Mouse (Mus musculus): ENCODE measurements around the gene Zfp618. TPM values are rescaled to one million over a fixed set of nuclear protein-coding genes. Genes with fewer than 3 reads are reported as not detected.

The Zfp618 gene
- polyA plus RNA-seq, 1 experiment from 2014 or later = 2.1 TPM

DNA sequence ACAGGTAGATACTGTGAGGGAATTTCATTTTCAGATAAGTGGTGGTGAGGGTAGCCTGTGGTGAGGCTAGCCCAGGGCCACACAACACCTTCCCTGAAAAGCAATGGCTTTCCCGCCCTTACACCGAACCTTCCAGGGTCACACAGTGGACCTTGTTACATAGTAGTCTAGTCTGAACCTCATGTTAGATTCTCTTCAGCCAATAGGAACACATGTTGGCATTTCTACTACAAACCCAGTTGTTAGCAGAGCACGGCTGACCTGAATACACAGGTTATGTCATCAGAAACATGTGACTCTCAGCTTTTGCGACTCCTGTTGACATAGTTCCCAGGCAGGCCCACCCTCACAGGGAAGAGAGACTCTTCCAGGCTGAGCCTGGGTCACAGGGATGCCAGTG lies 33.9 kb downstream of the Zfp618 start:
- no peak overlapping the region for H3K9ac ChIP-seq
- H3K27ac ChIP-seq = peak overlapping the region; percentile 75
- no peak overlapping the region for H3K4me2 ChIP-seq
- WGBS (ENCODE audit: insufficient replicate concordance) = 65% methylated on average over 4 of the region's 4 CpGs
- no peak overlapping the region for H3K4me3 ChIP-seq (replicated peaks)
- ATAC-seq (ENCODE audit: low read depth) (peak; percentile 68), DNase-seq (no peak)
- H3K36me3 ChIP-seq = no peaks in the 10 kb centered on the region
- peaks cover 26% of the 10 kb centered on the region for H3K4me1 ChIP-seq (replicated peaks)
- H3K9me3 ChIP-seq (replicated peaks) = no peaks in the 10 kb centered on the region
- no peaks in the 10 kb centered on the region for H3K27me3 ChIP-seq

DNA sequence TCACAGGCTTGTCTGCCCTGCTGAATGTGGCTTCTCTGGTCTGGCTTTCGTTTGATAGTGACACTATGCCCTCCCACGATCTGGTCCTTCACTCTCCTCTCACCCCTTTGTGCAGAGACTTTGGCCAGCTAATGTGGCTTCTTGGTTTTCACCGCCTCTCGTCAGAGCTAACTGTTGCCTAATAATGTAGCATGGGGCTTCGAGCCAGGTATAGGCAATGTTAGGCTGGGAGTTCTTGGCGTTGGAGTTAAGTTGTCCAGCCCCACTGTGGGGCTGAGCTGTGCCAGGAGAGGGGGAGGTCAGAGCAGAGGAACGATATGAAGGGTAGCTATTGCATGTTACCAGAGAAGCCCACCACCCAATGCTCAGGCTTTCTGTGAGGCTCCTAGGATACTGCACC lies 34.5 kb downstream of the Zfp618 start:
- DNase-seq = no peak
- no peak overlapping the region for H3K27ac ChIP-seq
- H3K9ac ChIP-seq = no peak overlapping the region
- 52% methylated on average over 7 of the region's 7 CpGs for WGBS (ENCODE audit: insufficient replicate concordance)
- no peak overlapping the region for H3K4me2 ChIP-seq
- ATAC-seq (ENCODE audit: low read depth) = no peak; the same call in 1 of the 2 replicates
- no peaks in the 10 kb centered on the region for H3K27me3 ChIP-seq
- no peaks in the 10 kb centered on the region for H3K36me3 ChIP-seq
- H3K9me3 ChIP-seq (replicated peaks) = no peaks in the 10 kb centered on the region
- H3K4me3 ChIP-seq (replicated peaks) = no peak overlapping the region
- H3K4me1 ChIP-seq (replicated peaks) = peaks cover 30% of the 10 kb centered on the region

DNA sequence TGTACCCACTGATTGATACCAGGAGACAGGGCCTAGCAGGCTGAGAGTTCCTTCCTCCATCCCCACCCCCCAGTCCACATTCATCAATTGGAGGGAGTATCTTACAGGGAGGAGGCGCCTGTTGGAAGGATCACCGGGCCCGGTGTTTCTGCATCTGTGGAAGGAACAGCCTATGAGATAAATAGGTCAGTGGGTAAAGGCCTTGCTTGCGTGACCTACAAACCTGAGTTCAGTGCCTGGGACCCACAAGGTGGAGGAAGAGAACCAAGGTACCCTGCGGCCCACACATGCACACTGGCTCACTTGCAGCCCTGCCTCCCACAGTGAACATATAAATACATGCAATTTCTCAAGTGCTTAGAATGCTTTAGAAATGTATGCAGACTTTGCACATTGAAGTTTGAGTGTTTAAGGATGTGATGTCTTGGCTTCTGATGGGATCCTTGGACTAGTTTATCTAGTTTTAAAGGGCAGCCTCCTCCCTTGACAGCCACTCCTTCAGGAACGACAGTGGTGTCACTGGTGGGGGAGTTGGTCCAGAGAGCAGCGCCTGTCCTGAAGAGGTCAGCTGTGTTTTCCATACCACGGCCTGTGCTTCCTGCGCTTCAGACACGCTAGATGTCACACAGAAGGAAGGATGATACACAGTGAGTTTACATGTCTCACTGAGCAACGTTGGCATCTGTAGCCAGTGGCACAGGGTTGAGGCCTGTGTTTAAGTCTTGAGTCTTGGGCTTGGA lies 35.1 kb downstream of the Zfp618 start:
- Histone ChIP-seq H3K9ac (no peak overlapping the region), H3K4me2 (no peak overlapping the region), H3K4me3 (replicated peaks) (no peak overlapping the region), H3K4me1 (replicated peaks) (peaks cover 34% of the 10 kb centered on the region), H3K9me3 (replicated peaks) (no peaks in the 10 kb centered on the region), H3K36me3 (no peaks in the 10 kb centered on the region), H3K27me3 (no peaks in the 10 kb centered on the region), H3K27ac (no peak overlapping the region)
- ATAC-seq (ENCODE audit: low read depth) (no peak), DNase-seq (no peak)
- WGBS (ENCODE audit: insufficient replicate concordance) = 63% methylated on average over 11 of the region's 11 CpGs

GRCm38 (mm10) chr4:63002386-63002785 lies 37.0 kb downstream of the Zfp618 start:
- no peak overlapping the region for H3K9ac ChIP-seq
- no peaks in the 10 kb centered on the region for H3K36me3 ChIP-seq
- ATAC-seq (ENCODE audit: low read depth) (no peak), DNase-seq (no peak)
- no peaks in the 10 kb centered on the region for H3K9me3 ChIP-seq (replicated peaks)
- H3K4me1 ChIP-seq (replicated peaks) = peaks cover 43% of the 10 kb centered on the region
- WGBS (ENCODE audit: insufficient replicate concordance) = 59% methylated on average over 1 of the region's 1 CpGs
- H3K27me3 ChIP-seq = no peaks in the 10 kb centered on the region
- H3K4me2 ChIP-seq = no peak overlapping the region
- no peak overlapping the region for H3K4me3 ChIP-seq (replicated peaks)
- H3K27ac ChIP-seq = no peak overlapping the region

DNA sequence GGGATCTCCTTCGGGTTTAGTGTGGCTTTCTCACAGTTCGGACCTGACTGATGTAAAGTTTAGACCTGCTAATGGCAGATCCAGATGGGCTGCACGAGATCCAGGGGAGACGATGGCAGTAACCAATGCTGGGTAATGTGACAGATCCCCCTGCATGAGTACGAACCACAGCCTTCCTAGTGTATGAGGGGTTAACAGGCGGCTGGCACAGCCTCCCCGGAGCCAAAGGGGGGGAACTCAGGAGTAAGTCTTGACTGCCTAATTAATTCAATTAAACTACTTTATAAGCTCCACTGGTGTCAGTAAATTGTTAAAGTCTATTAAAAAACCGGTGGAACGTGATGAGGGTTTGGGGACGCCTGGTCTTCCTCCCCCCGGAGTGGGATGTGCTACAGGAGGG lies 39.1 kb downstream of the Zfp618 start:
- no peak overlapping the region for H3K4me2 ChIP-seq
- DNase-seq = no peak
- no peaks in the 10 kb centered on the region for H3K27me3 ChIP-seq
- ATAC-seq (ENCODE audit: low read depth) = no peak
- H3K36me3 ChIP-seq = no peaks in the 10 kb centered on the region
- WGBS (ENCODE audit: insufficient replicate concordance) = 78% methylated on average over 11 of the region's 11 CpGs
- no peaks in the 10 kb centered on the region for H3K9me3 ChIP-seq (replicated peaks)
- H3K9ac ChIP-seq = no peak overlapping the region
- H3K27ac ChIP-seq = no peak overlapping the region
- no peak overlapping the region for H3K4me3 ChIP-seq (replicated peaks)
- peaks cover 26% of the 10 kb centered on the region for H3K4me1 ChIP-seq (replicated peaks)

DNA sequence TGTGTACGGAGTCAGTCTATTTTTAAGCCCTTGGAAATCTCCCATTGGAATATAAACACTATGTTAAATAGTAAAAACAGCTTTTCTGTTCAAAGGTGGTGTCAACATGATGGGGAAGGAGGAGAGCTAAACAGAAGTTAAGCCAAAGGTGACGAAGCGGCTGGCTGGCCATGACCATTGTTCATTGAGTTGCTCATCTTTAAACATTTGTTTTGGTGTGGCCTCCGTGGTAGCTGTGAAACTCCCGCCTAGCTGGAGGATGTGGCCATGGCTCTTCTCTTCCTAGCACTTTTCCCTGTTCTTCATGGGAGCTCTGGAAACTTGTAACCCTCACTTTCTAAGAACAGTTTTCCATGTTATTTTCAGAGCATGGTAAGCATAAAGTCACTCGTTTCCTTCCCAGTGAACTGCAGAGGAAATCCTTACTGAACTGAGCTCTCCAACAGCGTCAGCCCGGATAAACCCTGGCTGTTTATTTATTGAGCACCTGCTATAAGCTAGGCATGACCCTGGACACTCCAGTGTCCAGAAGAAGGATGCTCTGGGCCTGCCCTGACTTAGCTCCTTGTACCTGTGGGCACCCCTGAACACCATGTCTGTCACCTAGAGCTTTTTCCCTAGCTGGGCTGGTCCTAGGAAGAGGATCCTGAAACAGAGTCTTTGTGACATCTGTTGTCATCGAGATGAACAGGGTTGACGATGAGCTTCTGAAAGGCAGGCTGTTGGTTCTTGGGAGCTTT lies 40.2 kb downstream of the Zfp618 start:
- Histone ChIP-seq H3K4me1 (replicated peaks) (peaks cover 17% of the 10 kb centered on the region), H3K9ac (no peak overlapping the region), H3K9me3 (replicated peaks) (no peaks in the 10 kb centered on the region), H3K4me3 (replicated peaks) (no peak overlapping the region), H3K27me3 (no peaks in the 10 kb centered on the region), H3K27ac (no peak overlapping the region), H3K36me3 (no peaks in the 10 kb centered on the region), H3K4me2 (no peak overlapping the region)
- ATAC-seq (ENCODE audit: low read depth) (no peak), DNase-seq (no peak)
- 58% methylated on average over 10 of the region's 10 CpGs for WGBS (ENCODE audit: insufficient replicate concordance)

- DNase-seq = no peak
- H3K4me2 ChIP-seq = no peak overlapping the region
These were observed 41.1 kb downstream of the Zfp618 start for GRCm38 (mm10) chr4:63006198-63007155.

GRCm38 (mm10) chr4:63008206-63008605 lies 42.8 kb downstream of the Zfp618 start:
- Histone ChIP-seq H3K4me1 (replicated peaks) (peaks cover 17% of the 10 kb centered on the region), H3K27me3 (no peaks in the 10 kb centered on the region), H3K9me3 (replicated peaks) (no peaks in the 10 kb centered on the region), H3K4me3 (replicated peaks) (no peak overlapping the region), H3K4me2 (no peak overlapping the region), H3K36me3 (no peaks in the 10 kb centered on the region), H3K9ac (no peak overlapping the region), H3K27ac (no peak overlapping the region)
- DNase-seq (no peak), ATAC-seq (ENCODE audit: low read depth) (no peak)
- WGBS (ENCODE audit: insufficient replicate concordance) = 75% methylated on average over 9 of the region's 9 CpGs

More at GRCm38 (mm10) chr4:63006198-63007155, 41.1 kb downstream of the Zfp618 start:
- peaks cover 17% of the 10 kb centered on the region for H3K4me1 ChIP-seq (replicated peaks)
- ATAC-seq (ENCODE audit: low read depth) = peak; percentile 70
- H3K27me3 ChIP-seq = no peaks in the 10 kb centered on the region
- no peak overlapping the region for H3K4me3 ChIP-seq (replicated peaks)
- 56% methylated on average over 7 of the region's 7 CpGs for WGBS (ENCODE audit: insufficient replicate concordance)
- H3K36me3 ChIP-seq = no peaks in the 10 kb centered on the region
- H3K9me3 ChIP-seq (replicated peaks) = no peaks in the 10 kb centered on the region
- H3K27ac ChIP-seq = 0 out of 2 replicates have a peak overlapping the region, but pooled peaks have one; percentile 9
- no peak overlapping the region for H3K9ac ChIP-seq

DNA sequence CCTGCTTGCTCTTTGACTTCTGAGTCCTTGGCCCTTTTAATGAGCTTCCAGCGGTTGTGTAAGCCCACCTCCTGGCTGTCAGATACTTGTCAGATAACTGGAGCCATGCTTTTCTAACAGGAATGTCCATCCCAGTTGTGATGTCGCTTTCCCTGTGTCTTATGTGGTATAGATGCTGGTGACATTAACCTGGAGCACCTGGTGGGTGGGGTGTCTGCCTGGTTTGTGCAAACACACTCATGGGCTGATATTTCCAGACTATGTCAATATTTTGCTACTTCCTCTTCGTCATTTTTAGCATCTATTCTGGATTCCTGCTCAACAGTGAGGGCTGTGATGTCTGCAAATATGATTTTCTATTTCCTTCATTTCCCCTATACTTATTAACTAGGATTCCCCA lies 43.4 kb downstream of the Zfp618 start:
- Histone ChIP-seq H3K27ac (no peak overlapping the region), H3K9me3 (replicated peaks) (no peaks in the 10 kb centered on the region), H3K36me3 (no peaks in the 10 kb centered on the region), H3K4me1 (replicated peaks) (peaks cover 17% of the 10 kb centered on the region), H3K4me3 (replicated peaks) (no peak overlapping the region), H3K9ac (no peak overlapping the region), H3K4me2 (no peak overlapping the region), H3K27me3 (no peaks in the 10 kb centered on the region)
- no peak for ATAC-seq (ENCODE audit: low read depth)
- no peak for DNase-seq
- WGBS (ENCODE audit: insufficient replicate concordance) = 44% methylated on average over 3 of the region's 3 CpGs

DNA sequence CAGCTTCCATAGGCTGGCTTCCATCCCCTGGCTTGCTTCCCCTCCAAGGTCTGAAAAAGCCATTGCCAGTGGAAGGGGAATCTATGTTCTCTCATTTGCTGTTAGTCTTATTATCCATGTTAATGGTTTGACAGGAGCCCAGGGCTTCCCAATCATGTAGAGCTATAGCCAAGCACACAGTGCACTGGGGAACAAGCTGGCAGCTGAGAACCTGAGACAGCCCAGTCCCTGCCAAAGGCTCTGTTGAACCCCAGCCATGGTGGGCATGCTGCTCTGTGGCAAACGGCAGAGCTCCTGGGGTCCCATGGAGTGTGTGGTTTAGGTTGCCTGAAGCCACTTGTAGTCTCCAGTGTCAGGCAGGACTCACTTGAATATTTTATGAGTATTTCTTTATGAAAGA lies 44.4 kb downstream of the Zfp618 start:
- no peak overlapping the region for H3K9ac ChIP-seq
- DNase-seq (no peak), ATAC-seq (ENCODE audit: low read depth) (no peak)
- H3K27me3 ChIP-seq = no peaks in the 10 kb centered on the region
- no peak overlapping the region for H3K4me3 ChIP-seq (replicated peaks)
- no peaks in the 10 kb centered on the region for H3K36me3 ChIP-seq
- H3K4me1 ChIP-seq (replicated peaks) = peaks cover 15% of the 10 kb centered on the region
- WGBS (ENCODE audit: insufficient replicate concordance) = 65% methylated on average over 1 of the region's 1 CpGs
- no peak overlapping the region for H3K4me2 ChIP-seq
- H3K9me3 ChIP-seq (replicated peaks) = no peaks in the 10 kb centered on the region
- no peak overlapping the region for H3K27ac ChIP-seq

DNA sequence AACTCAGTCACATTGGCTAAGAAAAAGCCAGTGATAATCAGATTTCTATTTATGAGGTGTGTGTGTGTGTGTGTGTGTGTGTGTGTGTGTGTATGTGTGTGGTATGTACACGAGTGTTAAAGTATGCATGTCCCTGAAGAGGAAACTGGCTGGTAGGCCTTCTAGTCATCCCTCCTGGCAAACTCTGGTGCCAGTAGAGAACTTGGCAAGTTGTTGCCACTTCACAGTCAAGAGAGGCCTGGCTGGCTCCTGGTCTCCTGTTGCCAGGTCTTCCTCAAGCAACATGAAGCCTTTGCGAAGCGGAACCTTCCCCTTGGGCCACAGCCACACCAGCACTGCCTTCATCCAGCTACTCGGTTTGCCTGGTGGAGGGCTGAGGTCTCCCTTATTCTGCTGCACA lies 44.9 kb downstream of the Zfp618 start:
- ATAC-seq (ENCODE audit: low read depth) (no peak), DNase-seq (no peak)
- no peak overlapping the region for H3K27ac ChIP-seq
- no peaks in the 10 kb centered on the region for H3K9me3 ChIP-seq (replicated peaks)
- no peak overlapping the region for H3K9ac ChIP-seq
- peaks cover 11% of the 10 kb centered on the region for H3K4me1 ChIP-seq (replicated peaks)
- no peaks in the 10 kb centered on the region for H3K27me3 ChIP-seq
- WGBS (ENCODE audit: insufficient replicate concordance) = 53% methylated on average over 4 of the region's 4 CpGs
- H3K4me3 ChIP-seq (replicated peaks) = no peak overlapping the region
- H3K4me2 ChIP-seq = no peak overlapping the region
- H3K36me3 ChIP-seq = no peaks in the 10 kb centered on the region

Measured in liver, embryonic 13.5 days (tissue).